Mouse (Mus musculus): ENCODE data around the gene Emx2. TPM values are rescaled to one million over a fixed set of nuclear protein-coding genes. Genes with fewer than 3 reads are reported as not detected.

The Emx2 gene
- total RNA-seq (2014; rRNA removed) (6.1 and 6.6 TPM in 2 replicates), polyA plus RNA-seq (2015; fragmentation: Nextera tagmentation; extraction: Ambion mirVana) (10.3 and 10.5 TPM in 2 replicates)

- Histone ChIP-seq H3K4me3 (ENCODE audit: low read depth, low read length) (peak within 1 kb of the TSS; percentile 42), H3K36me3 (ENCODE audit: insufficient read depth, low read length) (no peaks in the 10 kb centered on the region), H3K9ac (replicated peaks; ENCODE audit: low read length, poor library complexity, severe bottlenecking) (peak within 1 kb of the TSS; percentile 63), H3K27ac (ENCODE audit: low read depth, low read length) (peak within 1 kb of the TSS; percentile 70), H3K27me3 (ENCODE audit: insufficient read depth, low read length) (peaks cover 73% of the 10 kb centered on the region), H3K9me3 (ENCODE audit: low read length) (no peaks in the 10 kb centered on the region), H3K4me1 (ENCODE audit: insufficient read depth, low read length) (no peaks in the 10 kb centered on the region), H3K4me2 (ENCODE audit: low read depth, low read length, poor library complexity, severe bottlenecking) (peak within 1 kb of the TSS; percentile 42)
- WGBS = under 1% methylated on average over 56 of the region's 58 CpGs
- ATAC-seq (ENCODE audit: low FRiP score) = peak; percentile 59
- no peak for TF ChIP-seq CTCF (IDR thresholded peaks at IDR 0.05)
- DNase-seq (ENCODE audit: low spot score) = peak; percentile 38
Measured at GRCm38 (mm10) chr19:59457951-59458742, at the start of gene Emx2. TSS of gene Emx2 (plus strand) at chr19:59458372.

- H3K27ac ChIP-seq (ENCODE audit: low read depth, low read length) = no peak overlapping the region
- no peak for ATAC-seq (ENCODE audit: low FRiP score)
- TF ChIP-seq CTCF (IDR thresholded peaks at IDR 0.05) = peak; percentile 17; the same call in 1 of the 2 replicates
- no peaks in the 10 kb centered on the region for H3K9me3 ChIP-seq (ENCODE audit: low read length)
- no peak overlapping the region for H3K9ac ChIP-seq (replicated peaks; ENCODE audit: low read length, poor library complexity, severe bottlenecking)
- no peak overlapping the region for H3K4me2 ChIP-seq (ENCODE audit: low read depth, low read length, poor library complexity, severe bottlenecking)
- no peak overlapping the region for H3K4me3 ChIP-seq (ENCODE audit: low read depth, low read length)
- DNase-seq (ENCODE audit: low spot score) = no peak
- H3K27me3 ChIP-seq (ENCODE audit: insufficient read depth, low read length) = no peaks in the 10 kb centered on the region
- 65% methylated on average over 5 of the region's 5 CpGs for WGBS
- no peaks in the 10 kb centered on the region for H3K4me1 ChIP-seq (ENCODE audit: insufficient read depth, low read length)
- no peaks in the 10 kb centered on the region for H3K36me3 ChIP-seq (ENCODE audit: insufficient read depth, low read length)
Measured at GRCm38 (mm10) chr19:59414128-59414527, 44.0 kb upstream of the Emx2 start.

- Histone ChIP-seq H3K9me3 (ENCODE audit: low read length) (no peaks in the 10 kb centered on the region), H3K4me2 (ENCODE audit: low read depth, low read length, poor library complexity, severe bottlenecking) (peak overlapping the region; percentile 35), H3K27me3 (ENCODE audit: insufficient read depth, low read length) (0 out of 2 replicates have a peak, but pooled peaks cover 4% of the 10 kb centered on the region), H3K4me3 (ENCODE audit: low read depth, low read length) (peak overlapping the region; percentile 13; the same call in 1 of the 2 replicates), H3K36me3 (ENCODE audit: insufficient read depth, low read length) (no peaks in the 10 kb centered on the region), H3K9ac (replicated peaks; ENCODE audit: low read length, poor library complexity, severe bottlenecking) (0 out of 2 replicates have a peak overlapping the region, but pooled peaks have one; percentile 2), H3K4me1 (ENCODE audit: insufficient read depth, low read length) (no peaks in the 10 kb centered on the region), H3K27ac (ENCODE audit: low read depth, low read length) (no peak overlapping the region)
- peak; percentile 94 for TF ChIP-seq CTCF (IDR thresholded peaks at IDR 0.05)
- ATAC-seq (ENCODE audit: low FRiP score) (peak; percentile 69), DNase-seq (ENCODE audit: low spot score) (peak; percentile 92)
- WGBS = 2% methylated on average over 15 of the region's 15 CpGs
Measured at GRCm38 (mm10) chr19:59418024-59418423, 40.1 kb upstream of the Emx2 start.

DNA sequence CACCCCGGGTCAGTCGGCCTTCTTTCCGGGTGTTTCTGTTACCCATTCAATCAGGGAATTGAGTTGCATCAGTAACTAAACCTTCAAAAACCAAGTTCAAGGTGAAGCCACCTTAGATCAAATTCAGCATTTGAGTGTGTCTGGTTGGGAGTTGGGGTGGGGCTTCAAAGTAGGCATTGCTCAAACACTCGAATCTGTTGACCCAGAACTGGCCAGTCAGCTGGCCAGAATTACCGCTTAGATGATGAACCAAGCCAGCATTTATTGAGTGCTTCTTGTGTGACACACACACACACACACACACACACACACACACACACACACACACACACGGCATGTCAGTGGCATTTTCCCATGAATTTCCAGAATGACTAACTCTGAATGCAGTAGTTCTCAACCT, 39.5 kb upstream of the Emx2 start:
- ATAC-seq (ENCODE audit: low FRiP score) = no peak

GRCm38 (mm10) chr19:59422393-59422792, 35.8 kb upstream of the Emx2 start:
- no peak for ATAC-seq (ENCODE audit: low FRiP score)
- H3K27me3 ChIP-seq (ENCODE audit: insufficient read depth, low read length) = 0 out of 2 replicates have a peak, but pooled peaks cover 4% of the 10 kb centered on the region
- WGBS = 4% methylated on average over 8 of the region's 8 CpGs
- no peaks in the 10 kb centered on the region for H3K36me3 ChIP-seq (ENCODE audit: insufficient read depth, low read length)
- DNase-seq (ENCODE audit: low spot score) = peak; percentile 13
- H3K9ac ChIP-seq (replicated peaks; ENCODE audit: low read length, poor library complexity, severe bottlenecking) = no peak overlapping the region
- peak; percentile 2; the same call in 1 of the 2 replicates for TF ChIP-seq CTCF (IDR thresholded peaks at IDR 0.05)
- H3K4me3 ChIP-seq (ENCODE audit: low read depth, low read length) = no peak overlapping the region
- no peaks in the 10 kb centered on the region for H3K9me3 ChIP-seq (ENCODE audit: low read length)
- no peaks in the 10 kb centered on the region for H3K4me1 ChIP-seq (ENCODE audit: insufficient read depth, low read length)
- H3K27ac ChIP-seq (ENCODE audit: low read depth, low read length) = no peak overlapping the region
- 0 out of 2 replicates have a peak overlapping the region, but pooled peaks have one; percentile 4 for H3K4me2 ChIP-seq (ENCODE audit: low read depth, low read length, poor library complexity, severe bottlenecking)

More for the DNA sequence above, 39.5 kb upstream of the Emx2 start:
- H3K4me3 ChIP-seq (ENCODE audit: low read depth, low read length) = no peak overlapping the region
- H3K4me1 ChIP-seq (ENCODE audit: insufficient read depth, low read length) = no peaks in the 10 kb centered on the region
- H3K4me2 ChIP-seq (ENCODE audit: low read depth, low read length, poor library complexity, severe bottlenecking) = no peak overlapping the region
- no peaks in the 10 kb centered on the region for H3K9me3 ChIP-seq (ENCODE audit: low read length)
- no peak for TF ChIP-seq CTCF (IDR thresholded peaks at IDR 0.05)
- no peak overlapping the region for H3K27ac ChIP-seq (ENCODE audit: low read depth, low read length)
- H3K36me3 ChIP-seq (ENCODE audit: insufficient read depth, low read length) = no peaks in the 10 kb centered on the region
- WGBS = 81% methylated on average over 6 of the region's 6 CpGs
- no peak overlapping the region for H3K9ac ChIP-seq (replicated peaks; ENCODE audit: low read length, poor library complexity, severe bottlenecking)
- DNase-seq (ENCODE audit: low spot score) = no peak
- H3K27me3 ChIP-seq (ENCODE audit: insufficient read depth, low read length) = 0 out of 2 replicates have a peak, but pooled peaks cover 4% of the 10 kb centered on the region

- no peak for TF ChIP-seq CTCF (IDR thresholded peaks at IDR 0.05)
- DNase-seq (ENCODE audit: low spot score) = no peak
- H3K4me1 ChIP-seq (ENCODE audit: insufficient read depth, low read length) = no peaks in the 10 kb centered on the region
- no peaks in the 10 kb centered on the region for H3K36me3 ChIP-seq (ENCODE audit: insufficient read depth, low read length)
- no peak overlapping the region for H3K27ac ChIP-seq (ENCODE audit: low read depth, low read length)
- 0 out of 2 replicates have a peak, but pooled peaks cover 4% of the 10 kb centered on the region for H3K27me3 ChIP-seq (ENCODE audit: insufficient read depth, low read length)
- no peak overlapping the region for H3K9ac ChIP-seq (replicated peaks; ENCODE audit: low read length, poor library complexity, severe bottlenecking)
- no peak for ATAC-seq (ENCODE audit: low FRiP score)
- no peak overlapping the region for H3K4me3 ChIP-seq (ENCODE audit: low read depth, low read length)
- no peaks in the 10 kb centered on the region for H3K9me3 ChIP-seq (ENCODE audit: low read length)
- 45% methylated on average over 6 of the region's 6 CpGs for whole genome bisulfite sequencing
- H3K4me2 ChIP-seq (ENCODE audit: low read depth, low read length, poor library complexity, severe bottlenecking) = no peak overlapping the region
Measured at GRCm38 (mm10) chr19:59423685-59424084, 34.5 kb upstream of the Emx2 start.

Data from midbrain, postnatal 0 days (tissue).